Comparison of ENCODE assay signal across 27 mouse cellular contexts in genomic region chr7:81195509-81195908, GRCm38 (mm10). TPM values are rescaled to one million over a fixed set of nuclear protein-coding genes. Genes with fewer than 3 reads are reported as not detected.
DNase-seq lines count a peak whose midpoint lies in the region; ATAC-seq and TF ChIP-seq lines count a peak whose summit lies in the region.
"Had no signal": no experiment of that assay in that cellular context is flagged by ENCODE, and none has a peak within 500 bp of the region (broad histone marks: within the 10 kb centered on the region; RNA-seq: fewer than 3 reads in every experiment).

No protein-coding gene starts in this region.

- H3K36me3 ChIP-seq in CH12.LX (replicated peaks in 1 of 2; ENCODE audit: control insufficient read depth in 1 of 2, insufficient read depth in 1 of 2, low read length in 1 of 2) = no peaks in the 10 kb centered on the region
- no peaks in the 10 kb centered on the region for H3K36me3 ChIP-seq in hindbrain, embryonic 12.5 days
- no peaks in the 10 kb centered on the region for H3K36me3 ChIP-seq in kidney, embryonic 15.5 days
- no peaks in the 10 kb centered on the region for H3K36me3 ChIP-seq in heart, embryonic 10.5 days
- H3K36me3 ChIP-seq: embryonic facial prominence, embryonic 12.5 days; embryonic facial prominence, embryonic 15.5 days; G1E; heart, embryonic 13.5 days; hindbrain, embryonic 15.5 days had no signal

- dilution Hi-C loops in CH12.LX (cut with MboI; ENCODE audit: extremely low pct_ligation_motif_present, extremely low pct_unique_long_range_greater_than_20kb, low sequenced_read_pairs) = no loop called here

- 66% methylated on average over 4 of the region's 4 CpGs for WGBS in hindbrain, embryonic 12.5 days
- WGBS in kidney, embryonic 15.5 days = 62% methylated on average over 4 of the region's 4 CpGs
- WGBS in heart, embryonic 10.5 days = 36% methylated on average over 4 of the region's 4 CpGs

- no peak for TF ChIP-seq CTCF in CH12.LX (conservative IDR thresholded peaks at IDR 0.05 in 1 of 2, IDR thresholded peaks at IDR 0.05 in 1 of 2; ENCODE audit: low read depth in 2 of 2, low read length in 2 of 2)

- no peak for TF ChIP-seq EP300 in CH12.LX (IDR thresholded peaks at IDR 0.05; ENCODE audit: low read length)

- peaks cover 35 to 64% of the 10 kb centered on the region in 2 experiments for H3K4me1 ChIP-seq in CH12.LX (ENCODE audit: control insufficient read depth in 1 of 2, insufficient read depth in 2 of 2)
- peaks cover 9% of the 10 kb centered on the region for H3K4me1 ChIP-seq in hindbrain, embryonic 12.5 days
- peaks cover 13% of the 10 kb centered on the region for H3K4me1 ChIP-seq in kidney, embryonic 15.5 days
- peaks cover 11% of the 10 kb centered on the region for H3K4me1 ChIP-seq in heart, embryonic 10.5 days

- no peak overlapping the region for H3K4me2 ChIP-seq in CH12.LX (ENCODE audit: insufficient read depth, low read depth, poor library complexity, severe bottlenecking)
- H3K4me2 ChIP-seq in hindbrain, embryonic 12.5 days (replicated peaks) = no peak overlapping the region
- H3K4me2 ChIP-seq in kidney, embryonic 15.5 days = no peak overlapping the region
- H3K4me2 ChIP-seq: embryonic facial prominence, embryonic 12.5 days; embryonic facial prominence, embryonic 15.5 days; heart, embryonic 13.5 days; hindbrain, embryonic 15.5 days had no signal

- no peak for TF ChIP-seq POLR2A in CH12.LX (IDR thresholded peaks at IDR 0.05; ENCODE audit: low read depth, low read length)

- no peak for TF ChIP-seq RAD21 in CH12.LX (IDR thresholded peaks at IDR 0.05; ENCODE audit: low read depth, low read length)

- no peak overlapping the region for H3K4me3 ChIP-seq in CH12.LX (replicated peaks in 1 of 3; ENCODE audit: low read depth in 2 of 3, low read length in 2 of 3, poor library complexity in 1 of 3)
- no peak overlapping the region for H3K4me3 ChIP-seq in hindbrain, embryonic 12.5 days
- H3K4me3 ChIP-seq in kidney, embryonic 15.5 days (replicated peaks) = no peak overlapping the region
- H3K4me3 ChIP-seq in heart, embryonic 10.5 days = no peak overlapping the region
- H3K4me3 ChIP-seq: embryonic facial prominence, embryonic 12.5 days; embryonic facial prominence, embryonic 15.5 days; gastrocnemius, adult 2 months; heart, embryonic 13.5 days; hindbrain, embryonic 15.5 days had no signal

- H3K79me2 ChIP-seq in CH12.LX (replicated peaks; ENCODE audit: control insufficient read depth, extremely low read depth, insufficient read depth, poor library complexity, severe bottlenecking) = no peaks in the 10 kb centered on the region

- H3K27ac ChIP-seq in CH12.LX (ENCODE audit: insufficient read depth, low read depth) = peak overlapping the region; percentile 77
- H3K27ac ChIP-seq in hindbrain, embryonic 12.5 days = no peak overlapping the region
- no peak overlapping the region for H3K27ac ChIP-seq in kidney, embryonic 15.5 days
- H3K27ac ChIP-seq in heart, embryonic 10.5 days = no peak overlapping the region
- H3K27ac ChIP-seq: embryonic facial prominence, embryonic 12.5 days; embryonic facial prominence, embryonic 15.5 days; gastrocnemius, adult 2 months; heart, embryonic 13.5 days; hindbrain, embryonic 15.5 days had no signal

- peak; percentile 21; the same call in 1 of the 2 replicates for ATAC-seq in granulocyte monocyte progenitor cell, adult 5-6 weeks (replicated peaks; ENCODE audit: poor library complexity, severe bottlenecking)
- no peak for ATAC-seq in hindbrain, embryonic 12.5 days (ENCODE audit: low FRiP score)
- no peak for ATAC-seq in kidney, embryonic 15.5 days (replicated peaks; ENCODE audit: low FRiP score)
- ATAC-seq: activated CD4-positive, CD25-positive, alpha-beta regulatory T cell, adult 4 months; forebrain, embryonic 14.5 days; forebrain, postnatal 0 days; intestine, postnatal 0 days had no signal

- no peak overlapping the region for H3K9ac ChIP-seq in CH12.LX (ENCODE audit: insufficient read depth, low read depth)
- H3K9ac ChIP-seq in hindbrain, embryonic 12.5 days = no peak overlapping the region
- no peak overlapping the region for H3K9ac ChIP-seq in kidney, embryonic 15.5 days
- H3K9ac ChIP-seq: embryonic facial prominence, embryonic 12.5 days; embryonic facial prominence, embryonic 15.5 days; forebrain, postnatal 0 days; heart, embryonic 13.5 days; hindbrain, embryonic 15.5 days had no signal

- peak; percentile 77 for DNase-seq in 3T3-L1 (ENCODE audit: low read depth, low spot score)
- no peak for DNase-seq in CH12.LX (ENCODE audit: extremely low read depth)
- no peak for DNase-seq in heart, embryonic 10.5 days (ENCODE audit: low spot score)
- DNase-seq: adrenal gland, adult 8-10 months; adrenal gland, postnatal 25 days; B cell, adult 2 months; cerebellum, adult 18-20 months; cerebellum, adult 9-10 months; cerebellum, postnatal 14 days; forebrain, postnatal 0 days; gastrocnemius, adult 2 months; gastrocnemius, postnatal 14 days; heart, adult 18-20 months; heart, postnatal 14 days; heart, postnatal 4 days; kidney, adult 2 months had no signal

- no peaks in the 10 kb centered on the region for H3K27me3 ChIP-seq in CH12.LX (replicated peaks)
- no peaks in the 10 kb centered on the region for H3K27me3 ChIP-seq in hindbrain, embryonic 12.5 days
- H3K27me3 ChIP-seq in kidney, embryonic 15.5 days = no peaks in the 10 kb centered on the region
- no peaks in the 10 kb centered on the region for H3K27me3 ChIP-seq in heart, embryonic 10.5 days (ENCODE audit: insufficient read depth, poor library complexity, severe bottlenecking)
- H3K27me3 ChIP-seq: embryonic facial prominence, embryonic 12.5 days; embryonic facial prominence, embryonic 15.5 days; hindbrain, embryonic 15.5 days had no signal

- H3K9me3 ChIP-seq in CH12.LX (replicated peaks; ENCODE audit: low read length) = peaks cover 12% of the 10 kb centered on the region
- H3K9me3 ChIP-seq in hindbrain, embryonic 12.5 days (replicated peaks) = no peaks in the 10 kb centered on the region
- H3K9me3 ChIP-seq in kidney, embryonic 15.5 days (replicated peaks) = no peaks in the 10 kb centered on the region
- no peaks in the 10 kb centered on the region for H3K9me3 ChIP-seq in heart, embryonic 10.5 days
- H3K9me3 ChIP-seq: embryonic facial prominence, embryonic 12.5 days; embryonic facial prominence, embryonic 15.5 days; G1E; heart, embryonic 13.5 days; hindbrain, embryonic 15.5 days had no signal

- in situ Hi-C loops in CH12.LX (cut with MboI; ENCODE audit: low pct_ligation_motif_present, low pct_unique_long_range_greater_than_20kb, low sequenced_read_pairs) = no loop called here

TF ChIP-seq in CH12.LX, 34 proteins besides CTCF, POLR2A, EP300 and RAD21:
- no peak for TF ChIP-seq MYC (IDR thresholded peaks at IDR 0.05; ENCODE audit: low read depth, low read length)
- no peak for TF ChIP-seq GABPA (IDR thresholded peaks at IDR 0.05; ENCODE audit: insufficient replicate concordance, low read depth, low read length)
- no peak for TF ChIP-seq CHD1 (IDR thresholded peaks at IDR 0.05; ENCODE audit: low read depth, low read length)
- TF ChIP-seq KAT2A (IDR thresholded peaks at IDR 0.05; ENCODE audit: insufficient replicate concordance, low read length) = no peak
- TF ChIP-seq POLR2AphosphoS2 (IDR thresholded peaks at IDR 0.05; ENCODE audit: low read depth, low read length) = no peak
- no peak for TF ChIP-seq MAFK (IDR thresholded peaks at IDR 0.05; ENCODE audit: insufficient replicate concordance, low read length)
- no peak for TF ChIP-seq BHLHE40 (IDR thresholded peaks at IDR 0.05; ENCODE audit: low read depth, low read length)

RNA-seq across cellular contexts. Expression of gene Pde8a, which starts 17.9 kb away (rescaled TPM):
- total RNA-seq in CH12.LX (2012; rRNA removed) = 8.1 and 9.1 TPM in 2 replicates
- 8.0 and 8.3 TPM in 2 replicates for total RNA-seq in CH12.LX (2014; rRNA removed)
- polyA plus RNA-seq in CH12.LX (2012; ENCODE audit: insufficient read length, low read depth) = 22.7 and 24.0 TPM in 2 replicates
- 3.4 and 9.3 TPM in 2 replicates for total RNA-seq in granulocyte monocyte progenitor cell, adult 5-6 weeks (2014; fragmentation: Nextera tagmentation)
- 1.8 and 6.2 TPM in 2 replicates for total RNA-seq in granulocyte monocyte progenitor cell, adult 5-6 weeks (2017)
- polyA plus RNA-seq in hindbrain, embryonic 12.5 days (2016; fragmentation: Nextera tagmentation; extraction: Ambion mirVana) = 4.1 and 4.2 TPM in 2 replicates
- 5.7 and 6.2 TPM in 2 replicates for polyA plus RNA-seq in kidney, embryonic 15.5 days (2015; fragmentation: Nextera tagmentation; extraction: Ambion mirVana)
- polyA plus RNA-seq in heart, embryonic 10.5 days (2016; fragmentation: Nextera tagmentation; extraction: Ambion mirVana) = 1.9 and 2.3 TPM in 2 replicates
- polyA plus RNA-seq: G1E had no signal
